Mouse (Mus musculus) Patski (cell line): Measurements from ENCODE around the gene P2ry14. TPM values are rescaled to one million over a fixed set of nuclear protein-coding genes. Genes with fewer than 3 reads are reported as not detected.

ENCODE experiments used
- ATAC-seq: fragments of 100-300 bp; one replicate; pipeline ENCODE4 v1.8.0; 2021
- CTCF ChIA-PET: fragments of 350-600 bp; sonication (Branson Sonifier 250); formaldehyde crosslinking; loops from one replicate; lab custom pipeline; 2022; ENCODE audit warnings: inconsistent platforms; lab: Charles Lee
- POLR2A ChIA-PET: fragments of 350-600 bp; sonication (Branson Sonifier 250); formaldehyde crosslinking; loops from one replicate; lab custom pipeline; 2022; ENCODE audit warnings: antibody characterized with exemption, inconsistent platforms; lab: Charles Lee
- DNase-seq: peaks from one replicate; pipeline ENCODE4 v3.0.0-alpha.2; 2011; ENCODE audit warnings: low read depth, low spot score
- H3K27me3 ChIP-seq: fragments of 371-371 bp; one replicate; pipeline ENCODE4 v1.5.1; 2021
- CTCF ChIP-seq: fragments of 100-300 bp; IDR thresholded peaks from one replicate; pipeline ENCODE4 v1.5.1; 2021
- in situ Hi-C: fragments of 300-500 bp; cut with MboI; formaldehyde crosslinking; loops from 3 replicates; pipeline ENCODE4 v1.11.1; 2018; ENCODE audit warnings: low pct_unique_long_range_greater_than_20kb, mixed read lengths
- polyA plus RNA-seq: library from polyadenylated mRNA; unstranded; gene quantifications from one replicate; pipeline ENCODE4 v1.2.3, GENCODE M21; 2021

P2ry14 gene
- polyA plus RNA-seq, 1 experiment from 2014 or later: 0.33 TPM

GRCm38 (mm10) chr3:59065937-59066336, 87.5 kb downstream of the P2ry14 start:
- no peak for ATAC-seq
- ChIA-PET CTCF (interaction anchor here (1.6 kb wide), 1 partner anchor 9 kb away, joined by 6 read pairs; no protein-coding TSS in a partner anchor), POLR2A (no interaction called here)
- no peaks in the 10 kb centered on the region for H3K27me3 ChIP-seq
- in situ Hi-C loops: no loop called here
- TF ChIP-seq CTCF: no peak
- no peak for DNase-seq

Other genes starting within 250 kb of the P2ry14 start
- gene Med12l, start 147.8 kb downstream of the P2ry14 start, polyA plus RNA-seq: 7.6 TPM
- gene Gpr171, start 51.8 kb downstream of the P2ry14 start, polyA plus RNA-seq: not detected
- gene Gpr87, start 41.5 kb upstream of the P2ry14 start, polyA plus RNA-seq: not detected
- not detected for gene P2ry13, start 57.3 kb upstream of the P2ry14 start, polyA plus RNA-seq
- gene P2ry12, start 109.3 kb upstream of the P2ry14 start, polyA plus RNA-seq: not detected
- gene Igsf10, start 190.8 kb upstream of the P2ry14 start, polyA plus RNA-seq: 2.6 TPM